Mouse (Mus musculus) megakaryocyte, embryonic 14.5 days (primary cell): Measurements from ENCODE around the gene Ip6k2. TPM values are rescaled to one million over a fixed set of nuclear protein-coding genes. Genes with fewer than 3 reads are reported as not detected.

Experiments used
- H3K27me3 ChIP-seq: replicated peaks from 2 replicates; pipeline ENCODE3; 2012; ENCODE audit warnings: inconsistent platforms
- H3K36me3 ChIP-seq: replicated peaks from 2 replicates; pipeline ENCODE3; 2012; ENCODE audit warnings: low read length, inconsistent platforms, mixed read lengths
- H3K4me1 ChIP-seq: 2 replicates; pipeline ENCODE4 v1.6.1; 2012; ENCODE audit warnings: inconsistent platforms
- H3K4me3 ChIP-seq: replicated peaks from 2 replicates; pipeline ENCODE3; 2012; ENCODE audit warnings: moderate library complexity, mild to moderate bottlenecking, inconsistent platforms
- H3K9me3 ChIP-seq: 2 replicates; pipeline ENCODE4 v1.6.1; 2012; ENCODE audit warnings: inconsistent platforms
- FLI1 ChIP-seq: IDR thresholded peaks from 2 replicates; pipeline ENCODE4 v1.6.1; 2012; ENCODE audit warnings: low read length, inconsistent platforms, mixed read lengths
- GATA1 ChIP-seq: IDR thresholded peaks from 3 replicates; pipeline ENCODE4 v1.6.1; 2012; ENCODE audit warnings: mixed read lengths, low read length, inconsistent platforms, borderline replicate concordance
- polyA plus RNA-seq: library from polyadenylated mRNA; stranded (reverse); fragments of >175 nt; gene quantifications from 2 replicates; pipeline ENCODE4 v1.2.3, GENCODE M21; 2012; ENCODE audit warnings: low replicate concordance; ENCODE audit not compliant: insufficient read depth

Ip6k2 gene
- polyA plus RNA-seq, 1 experiment = 25.5 TPM

- TF ChIP-seq FLI1 = no peak
- Histone ChIP-seq H3K27me3 (peaks cover 10% of the 10 kb centered on the region), H3K4me1 (peaks cover 32% of the 10 kb centered on the region)
Measured at GRCm38 (mm10) chr9:108777276-108777675, 6.3 kb upstream of the Ip6k2 start.

GRCm38 (mm10) chr9:108780959-108781358, 2.6 kb upstream of the Ip6k2 start:
- Histone ChIP-seq H3K4me3 (no peak overlapping the region), H3K27me3 (peaks cover 6% of the 10 kb centered on the region), H3K4me1 (peaks cover 45% of the 10 kb centered on the region), H3K36me3 (peaks cover under 1% of the 10 kb centered on the region), H3K9me3 (peaks cover 5% of the 10 kb centered on the region; the same call in 1 of the 2 replicates)
- TF ChIP-seq FLI1 (no peak), GATA1 (no peak)

More at GRCm38 (mm10) chr9:108777276-108777675, 6.3 kb upstream of the Ip6k2 start:
- peaks cover 11% of the 10 kb centered on the region for H3K9me3 ChIP-seq
- no peaks in the 10 kb centered on the region for H3K36me3 ChIP-seq
- H3K4me3 ChIP-seq = no peak overlapping the region

- peaks cover 8% of the 10 kb centered on the region for H3K36me3 ChIP-seq
- H3K9me3 ChIP-seq = peaks cover 5% of the 10 kb centered on the region; the same call in 1 of the 2 replicates
- H3K27me3 ChIP-seq = peaks cover 2% of the 10 kb centered on the region
- no peak overlapping the region for H3K4me3 ChIP-seq
- H3K4me1 ChIP-seq = peaks cover 46% of the 10 kb centered on the region
- TF ChIP-seq GATA1 (no peak), FLI1 (no peak)
Measured at GRCm38 (mm10) chr9:108781891-108782290, 1.7 kb upstream of the Ip6k2 start.

DNA sequence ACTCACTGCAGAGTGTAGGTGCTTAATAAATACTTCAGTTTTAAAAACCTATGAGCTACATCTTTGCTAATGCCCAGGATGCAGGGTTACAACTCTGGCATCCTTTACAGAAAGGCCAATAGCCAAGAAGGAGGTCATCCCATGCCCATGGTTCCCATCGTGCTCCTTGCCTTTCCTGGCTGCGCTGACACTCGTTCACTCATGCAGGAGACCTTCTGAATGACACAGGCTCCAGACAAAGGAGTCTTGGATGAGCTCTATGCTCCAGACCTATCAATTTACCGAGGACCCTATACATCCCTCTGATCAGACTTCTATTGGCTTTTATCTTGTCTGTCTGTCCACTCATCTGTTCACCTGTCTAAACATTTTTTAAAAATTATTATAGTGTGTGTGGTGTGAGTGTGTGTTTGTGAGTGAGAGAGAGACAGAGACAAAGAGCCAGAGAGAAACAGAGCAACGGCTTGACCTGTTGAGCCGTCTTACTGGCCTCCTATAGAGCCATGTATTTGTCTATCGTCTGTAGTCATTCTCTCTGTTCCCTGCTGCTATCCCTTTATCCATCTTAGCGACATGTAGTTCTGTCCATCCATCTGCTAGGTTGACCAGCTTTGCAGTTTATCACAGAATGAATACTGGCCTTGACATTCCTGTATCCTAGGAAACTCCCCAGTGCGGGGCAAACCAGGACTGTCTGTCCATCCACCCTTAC, 604 bp upstream of the Ip6k2 start:
- peaks cover 3% of the 10 kb centered on the region; the same call in 1 of the 2 replicates for H3K9me3 ChIP-seq
- no peak for TF ChIP-seq FLI1
- TF ChIP-seq GATA1 = no peak

GRCm38 (mm10) chr9:108785416-108785815, 1.8 kb downstream of the Ip6k2 start:
- peaks cover 26% of the 10 kb centered on the region for H3K36me3 ChIP-seq
- H3K27me3 ChIP-seq = peaks cover 2% of the 10 kb centered on the region
- TF ChIP-seq FLI1 (no peak), GATA1 (no peak)
- H3K4me3 ChIP-seq = no peak overlapping the region
- peaks cover 69% of the 10 kb centered on the region for H3K4me1 ChIP-seq
- no peaks in the 10 kb centered on the region for H3K9me3 ChIP-seq

More for the DNA sequence above, 604 bp upstream of the Ip6k2 start:
- Histone ChIP-seq H3K4me3 (peak overlapping the region; percentile 96), H3K4me1 (peaks cover 46% of the 10 kb centered on the region), H3K36me3 (peaks cover 17% of the 10 kb centered on the region), H3K27me3 (peaks cover 2% of the 10 kb centered on the region)

DNA sequence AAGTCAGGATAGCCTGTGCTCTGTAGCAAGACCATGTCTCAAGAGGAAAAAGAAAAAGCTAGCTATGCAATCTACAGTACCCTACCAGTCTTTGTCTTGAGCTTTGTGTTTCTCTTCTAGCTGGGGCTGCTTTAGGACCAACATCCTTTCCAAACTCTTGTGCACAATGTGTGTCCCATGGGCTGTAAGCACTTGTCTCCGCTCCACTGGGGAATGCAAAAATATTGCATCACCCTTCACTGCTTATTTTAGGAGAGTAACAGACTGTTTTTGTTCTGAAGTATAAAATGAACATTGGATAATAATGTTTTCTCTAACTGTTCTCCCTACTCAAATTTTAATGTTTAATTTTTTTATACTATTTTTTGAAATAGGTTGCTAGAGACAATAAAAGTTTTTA, 2.9 kb downstream of the Ip6k2 start:
- Histone ChIP-seq H3K4me1 (peaks cover 80% of the 10 kb centered on the region), H3K9me3 (no peaks in the 10 kb centered on the region), H3K27me3 (no peaks in the 10 kb centered on the region), H3K36me3 (peaks cover 29% of the 10 kb centered on the region), H3K4me3 (no peak overlapping the region)
- no peak for TF ChIP-seq GATA1
- TF ChIP-seq FLI1 = no peak

- H3K4me1 ChIP-seq = peaks cover 83% of the 10 kb centered on the region
- H3K4me3 ChIP-seq = no peak overlapping the region
- no peaks in the 10 kb centered on the region for H3K27me3 ChIP-seq
- peaks cover 29% of the 10 kb centered on the region for H3K36me3 ChIP-seq
- H3K9me3 ChIP-seq = no peaks in the 10 kb centered on the region
- no peak for TF ChIP-seq GATA1
- TF ChIP-seq FLI1 = no peak
Measured at GRCm38 (mm10) chr9:108787080-108787479, 3.5 kb downstream of the Ip6k2 start.

DNA sequence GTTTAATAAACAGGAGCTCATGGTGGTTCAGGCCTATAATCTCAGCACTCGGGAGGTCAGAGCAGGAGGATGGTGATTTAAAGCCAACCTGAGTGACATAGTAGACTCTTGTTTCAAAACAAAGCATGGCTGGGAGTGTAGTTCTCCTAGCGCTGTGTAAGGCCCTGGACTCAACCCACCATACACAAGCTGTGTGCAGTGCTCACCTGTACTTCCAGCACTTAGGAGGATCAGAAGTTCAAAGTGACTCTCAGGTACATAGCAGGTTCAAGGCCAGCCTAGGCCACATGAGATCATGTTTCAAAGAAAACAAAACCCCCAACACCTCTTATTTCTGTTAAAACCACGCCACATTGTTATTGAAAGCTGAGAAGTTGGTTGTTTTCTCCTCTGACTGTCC, 5.1 kb downstream of the Ip6k2 start:
- H3K9me3 ChIP-seq = no peaks in the 10 kb centered on the region
- TF ChIP-seq GATA1 (no peak), FLI1 (no peak)
- H3K27me3 ChIP-seq = no peaks in the 10 kb centered on the region
- peaks cover 90% of the 10 kb centered on the region for H3K4me1 ChIP-seq
- peaks cover 29% of the 10 kb centered on the region for H3K36me3 ChIP-seq
- no peak overlapping the region for H3K4me3 ChIP-seq

GRCm38 (mm10) chr9:108792307-108792706, 8.7 kb downstream of the Ip6k2 start:
- TF ChIP-seq GATA1 = no peak
- no peak for TF ChIP-seq FLI1
- Histone ChIP-seq H3K9me3 (no peaks in the 10 kb centered on the region), H3K36me3 (peaks cover 35% of the 10 kb centered on the region), H3K4me3 (no peak overlapping the region), H3K4me1 (peaks cover 87% of the 10 kb centered on the region), H3K27me3 (no peaks in the 10 kb centered on the region)

GRCm38 (mm10) chr9:108792730-108793129, 9.1 kb downstream of the Ip6k2 start:
- H3K36me3 ChIP-seq = peaks cover 36% of the 10 kb centered on the region

More at GRCm38 (mm10) chr9:108792730-108793129, 9.1 kb downstream of the Ip6k2 start:
- H3K4me3 ChIP-seq = no peak overlapping the region
- TF ChIP-seq FLI1 = no peak
- TF ChIP-seq GATA1 = no peak
- no peaks in the 10 kb centered on the region for H3K9me3 ChIP-seq
- H3K27me3 ChIP-seq = no peaks in the 10 kb centered on the region
- H3K4me1 ChIP-seq = peaks cover 84% of the 10 kb centered on the region
